Mouse (Mus musculus): Measurements from ENCODE around the gene Napb. TPM values are rescaled to one million over a fixed set of nuclear protein-coding genes. Genes with fewer than 3 reads are reported as not detected.

The Napb gene
- polyA plus RNA-seq, 1 experiment, result not detected

- Histone ChIP-seq H3K4me3 (replicated peaks) (peak within 1 kb of the TSS; percentile 97), H3K27me3 (replicated peaks) (peaks cover 8% of the 10 kb centered on the region), H3K9me3 (no peaks in the 10 kb centered on the region), H3K4me1 (peaks cover 33% of the 10 kb centered on the region), H3K36me3 (replicated peaks; ENCODE audit: low read length) (peaks cover 32% of the 10 kb centered on the region)
- TF ChIP-seq GATA1 (IDR thresholded peaks at IDR 0.05; ENCODE audit: borderline replicate concordance, low read length), result no peak
- no peak for TF ChIP-seq FLI1 (IDR thresholded peaks at IDR 0.05; ENCODE audit: low read length)
Observed at GRCm38 (mm10) chr2:148672199-148673096, 59.8 kb downstream of the Napb start, which contains the start of gene Nxt1. TSS of gene Nxt1 (plus strand) at chr2:148672601.

GRCm38 (mm10) chr2:148663458-148663857 is 68.8 kb downstream of the Napb start:
- Histone ChIP-seq H3K9me3 (no peaks in the 10 kb centered on the region), H3K36me3 (replicated peaks; ENCODE audit: low read length) (no peaks in the 10 kb centered on the region), H3K4me1 (peaks cover 5% of the 10 kb centered on the region), H3K27me3 (replicated peaks) (peaks cover 29% of the 10 kb centered on the region), H3K4me3 (replicated peaks) (no peak overlapping the region)
- no peak for TF ChIP-seq FLI1 (IDR thresholded peaks at IDR 0.05; ENCODE audit: low read length)

GRCm38 (mm10) chr2:148654961-148655360 is 77.3 kb downstream of the Napb start:
- Histone ChIP-seq H3K9me3 (no peaks in the 10 kb centered on the region), H3K4me1 (no peaks in the 10 kb centered on the region), H3K27me3 (replicated peaks) (peaks cover 11% of the 10 kb centered on the region), H3K4me3 (replicated peaks) (no peak overlapping the region), H3K36me3 (replicated peaks; ENCODE audit: low read length) (no peaks in the 10 kb centered on the region)
- TF ChIP-seq FLI1 (IDR thresholded peaks at IDR 0.05; ENCODE audit: low read length), result no peak
- no peak; the same call in 2 of the 3 replicates for TF ChIP-seq GATA1 (IDR thresholded peaks at IDR 0.05; ENCODE audit: borderline replicate concordance, low read length)

DNA sequence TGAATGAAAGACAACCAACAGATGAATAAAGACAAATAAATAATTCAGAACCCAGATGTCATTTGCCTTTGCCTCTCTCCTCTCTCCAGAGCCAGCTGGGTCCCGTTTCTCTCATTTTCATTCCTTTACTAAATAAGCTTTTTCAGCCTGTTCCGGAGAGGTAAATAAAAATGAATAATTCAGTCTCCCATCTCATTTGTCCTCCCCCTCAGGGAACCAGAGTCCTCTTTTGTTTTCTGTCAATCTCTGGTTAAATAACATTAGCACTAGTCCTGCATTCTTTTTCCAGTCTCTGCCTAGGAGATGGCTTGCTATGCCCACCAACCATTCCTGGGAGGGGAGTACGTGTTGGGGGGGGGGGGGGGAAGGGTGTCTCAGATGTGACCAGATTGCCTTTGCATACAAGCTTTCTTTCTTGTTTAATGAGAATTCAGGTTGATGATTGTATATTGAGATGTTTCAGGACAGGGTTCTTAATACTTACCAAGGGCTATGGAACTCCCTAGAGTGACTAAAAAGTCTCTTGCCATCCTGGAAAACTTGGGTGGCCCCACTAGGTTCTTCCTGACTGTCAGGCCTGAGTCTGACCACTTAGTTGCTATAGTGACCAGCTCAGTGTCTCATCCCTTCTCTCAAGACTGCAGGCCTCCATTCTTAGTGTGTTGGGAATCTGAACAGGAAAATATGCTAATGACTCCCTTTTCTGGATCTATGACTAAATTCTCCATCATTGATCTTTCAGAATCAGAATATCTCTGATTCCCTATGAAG is 81.5 kb downstream of the Napb start:
- Histone ChIP-seq H3K4me1 (no peaks in the 10 kb centered on the region), H3K4me3 (replicated peaks) (no peak overlapping the region), H3K36me3 (replicated peaks; ENCODE audit: low read length) (no peaks in the 10 kb centered on the region), H3K9me3 (no peaks in the 10 kb centered on the region), H3K27me3 (replicated peaks) (peaks cover 1% of the 10 kb centered on the region)
- TF ChIP-seq FLI1 (IDR thresholded peaks at IDR 0.05; ENCODE audit: low read length) (no peak), GATA1 (IDR thresholded peaks at IDR 0.05; ENCODE audit: borderline replicate concordance, low read length) (no peak)

GRCm38 (mm10) chr2:148644421-148645000 is 87.8 kb downstream of the Napb start:
- TF ChIP-seq FLI1 (IDR thresholded peaks at IDR 0.05; ENCODE audit: low read length), result no peak
- no peak for TF ChIP-seq GATA1 (IDR thresholded peaks at IDR 0.05; ENCODE audit: borderline replicate concordance, low read length)
- Histone ChIP-seq H3K27me3 (replicated peaks) (no peaks in the 10 kb centered on the region), H3K4me3 (replicated peaks) (no peak overlapping the region), H3K4me1 (no peaks in the 10 kb centered on the region), H3K9me3 (no peaks in the 10 kb centered on the region), H3K36me3 (replicated peaks; ENCODE audit: low read length) (no peaks in the 10 kb centered on the region)

Other genes starting within 250 kb of the Napb start
- 2.6 and 25.6 TPM in 2 replicates for gene Nxt1, start 59.9 kb downstream of the Napb start, polyA plus RNA-seq (2012; ENCODE audit: insufficient read depth, low replicate concordance)
- gene Gzf1, start 51.4 kb downstream of the Napb start, polyA plus RNA-seq (2012; ENCODE audit: insufficient read depth, low replicate concordance), result 5.2 and 17.8 TPM in 2 replicates
- not detected in 2 replicates for gene Cstl1, start 17.9 kb upstream of the Napb start, polyA plus RNA-seq (2012; ENCODE audit: insufficient read depth, low replicate concordance)
- gene Cst11, start 39.0 kb upstream of the Napb start, polyA plus RNA-seq (2012; ENCODE audit: insufficient read depth, low replicate concordance), result not detected in 2 replicates
- gene 8030411F24Rik, start 49.5 kb upstream of the Napb start, polyA plus RNA-seq (2012; ENCODE audit: insufficient read depth, low replicate concordance), result not detected in 2 replicates
- gene Cst12, start 56.9 kb upstream of the Napb start, polyA plus RNA-seq (2012; ENCODE audit: insufficient read depth, low replicate concordance), result not detected in 2 replicates
- gene Cst8, start 66.3 kb upstream of the Napb start, polyA plus RNA-seq (2012; ENCODE audit: insufficient read depth, low replicate concordance), result not detected in 2 replicates
- not detected in 2 replicates for gene Cst13, start 87.6 kb upstream of the Napb start, polyA plus RNA-seq (2012; ENCODE audit: insufficient read depth, low replicate concordance)
- gene Cst9, start 102.7 kb upstream of the Napb start, polyA plus RNA-seq (2012; ENCODE audit: insufficient read depth, low replicate concordance), result not detected in 2 replicates
- not detected in 2 replicates for gene 9230104L09Rik, start 132.6 kb upstream of the Napb start, polyA plus RNA-seq (2012; ENCODE audit: insufficient read depth, low replicate concordance)
- 199 and 636 TPM in 2 replicates for gene Cst3, start 143.2 kb upstream of the Napb start, polyA plus RNA-seq (2012; ENCODE audit: insufficient read depth, low replicate concordance)

Data from megakaryocyte, embryonic 14.5 days (primary cell).